Mouse (Mus musculus) monocyte, adult 2 months (primary cell): ENCODE results near the gene Col28a1.

ENCODE experiments used
- DNase-seq, 2 experiments: peaks; one replicate each; pipeline ENCODE4 v3.0.0; 2022; ENCODE audit warnings: low spot score in 2 of 2, low read depth in 1 of 2

The Col28a1 gene

GRCm38 (mm10) chr6:8119116-8119515, 73.3 kb downstream of the Col28a1 start:
- no peak for DNase-seq

- no peak for DNase-seq
These were observed 73.8 kb downstream of the Col28a1 start for GRCm38 (mm10) chr6:8118577-8118976.

GRCm38 (mm10) chr6:8105870-8106706, 86.3 kb downstream of the Col28a1 start:
- no peak for DNase-seq

GRCm38 (mm10) chr6:8101224-8101623, 91.2 kb downstream of the Col28a1 start:
- DNase-seq: no peak

- no peak for DNase-seq
These were observed 96.6 kb downstream of the Col28a1 start for GRCm38 (mm10) chr6:8095856-8096255.

GRCm38 (mm10) chr6:8094160-8094953, 98.1 kb downstream of the Col28a1 start:
- DNase-seq: no peak

GRCm38 (mm10) chr6:8093556-8093955, 98.9 kb downstream of the Col28a1 start:
- DNase-seq: no peak

GRCm38 (mm10) chr6:8086847-8087246, 105.6 kb downstream of the Col28a1 start:
- no peak for DNase-seq

- no peak for DNase-seq
These were observed 107.6 kb downstream of the Col28a1 start for GRCm38 (mm10) chr6:8084806-8085205.

GRCm38 (mm10) chr6:8083196-8083595, 109.2 kb downstream of the Col28a1 start:
- no peak for DNase-seq

- DNase-seq: no peak
These were observed 114.8 kb downstream of the Col28a1 start for GRCm38 (mm10) chr6:8077572-8078146.

- no peak for DNase-seq
These were observed 117.5 kb downstream of the Col28a1 start for GRCm38 (mm10) chr6:8074914-8075313.

- no peak for DNase-seq
These were observed 123.4 kb downstream of the Col28a1 start for GRCm38 (mm10) chr6:8068979-8069378.

GRCm38 (mm10) chr6:8068394-8068793, 124.0 kb downstream of the Col28a1 start:
- no peak for DNase-seq

- DNase-seq: no peak
These were observed 125.3 kb downstream of the Col28a1 start for GRCm38 (mm10) chr6:8067124-8067523.

GRCm38 (mm10) chr6:8066208-8066607, 126.2 kb downstream of the Col28a1 start:
- no peak for DNase-seq

GRCm38 (mm10) chr6:8059199-8059598, 133.2 kb downstream of the Col28a1 start:
- DNase-seq: no peak

- DNase-seq: no peak
These were observed 144.2 kb downstream of the Col28a1 start for GRCm38 (mm10) chr6:8048216-8048615.

- DNase-seq: no peak
These were observed 146.0 kb downstream of the Col28a1 start for GRCm38 (mm10) chr6:8046446-8046845.

GRCm38 (mm10) chr6:8045825-8046224, 146.6 kb downstream of the Col28a1 start:
- no peak for DNase-seq

GRCm38 (mm10) chr6:8028711-8029110, 163.7 kb downstream of the Col28a1 start:
- DNase-seq: no peak
